Mouse (Mus musculus) liver, embryonic 14.5 days (tissue): Measurements from ENCODE around the gene Elobl. TPM values are rescaled to one million over a fixed set of nuclear protein-coding genes. Genes with fewer than 3 reads are reported as not detected.

ENCODE experiments used
- ATAC-seq: fragments of 200-750 bp; cut with Nextera tagmentation; 2 replicates; pipeline ENCODE4 v1.8.0; 2017; ENCODE audit warnings: moderate number of reproducible peaks, mild to moderate bottlenecking, moderate library complexity; ENCODE audit not compliant: insufficient read depth
- DNase-seq, 3 experiments: peaks; one replicate each; pipeline ENCODE4 v3.0.0-alpha.2; 2012 to 2013; ENCODE audit warnings: low read depth in 3 of 3, low spot score in 3 of 3
- H3K27ac ChIP-seq: fragments of 300-500 bp; sonication (generic); 2 replicates; pipeline ENCODE4 v1.5.1; 2014; ENCODE audit warnings: moderate library complexity, mild to moderate bottlenecking, control low read depth, inconsistent platforms
- H3K27me3 ChIP-seq: fragments of 300-500 bp; sonication (generic); 2 replicates; pipeline ENCODE4 v1.6.1; 2014; ENCODE audit warnings: mild to moderate bottlenecking, low read length, moderate library complexity; ENCODE audit not compliant: control insufficient read depth, insufficient read depth
- H3K36me3 ChIP-seq: fragments of 300-500 bp; sonication (generic); replicated peaks from 2 replicates; pipeline ENCODE4 v1.6.1; 2014; ENCODE audit warnings: low read depth; ENCODE audit not compliant: control insufficient read depth, insufficient read depth
- H3K4me1 ChIP-seq, 2 experiments: fragments of 200-500 bp in 1 of 2; fragments of 300-500 bp in 1 of 2; sonication (generic) in 1 of 2; replicated peaks; 2 replicates each; pipeline ENCODE4 v1.6.1; 2012 to 2014; ENCODE audit warnings: antibody characterized with exemption in 1 of 2, inconsistent platforms in 1 of 2, low read length in 1 of 2; ENCODE audit not compliant: control insufficient read depth in 2 of 2, insufficient read depth in 2 of 2
- H3K4me2 ChIP-seq: fragments of 300-500 bp; sonication (generic); 2 replicates; pipeline ENCODE4 v1.6.1; 2014; ENCODE audit warnings: low read depth, mild to moderate bottlenecking, control low read depth, moderate library complexity
- H3K4me3 ChIP-seq, 2 experiments: fragments of 200-500 bp in 1 of 2; fragments of 300-500 bp in 1 of 2; sonication (generic) in 1 of 2; 2 replicates each; pipeline ENCODE4 v1.5.1; 2012 to 2014; ENCODE audit warnings: low read depth in 2 of 2, low read length in 2 of 2, mild to moderate bottlenecking in 2 of 2, control low read depth in 1 of 2, inconsistent platforms in 1 of 2, moderate library complexity in 1 of 2; ENCODE audit not compliant: insufficient read depth in 1 of 2
- H3K9ac ChIP-seq: fragments of 300-500 bp; sonication (generic); replicated peaks from 2 replicates; pipeline ENCODE4 v1.6.1; 2014; ENCODE audit warnings: mild to moderate bottlenecking, control low read depth, moderate library complexity
- H3K9me3 ChIP-seq: fragments of 300-500 bp; sonication (generic); 2 replicates; pipeline ENCODE4 v1.6.1; 2016; ENCODE audit warnings: low read length, mixed read lengths; ENCODE audit not compliant: control insufficient read depth
- CTCF ChIP-seq: IDR thresholded peaks from 2 replicates; pipeline ENCODE4 v1.5.1; 2016; ENCODE audit warnings: antibody characterized with exemption, low read depth, control low read depth
- EP300 ChIP-seq: IDR thresholded peaks from 2 replicates; pipeline ENCODE4 v1.6.1; 2016; ENCODE audit warnings: antibody characterized with exemption, low read depth
- WGBS: fragments of 180-500 bp; shearing (Covaris S2); extraction: QIAGEN DNeasy Blood & Tissue Kit; methylation state at CpG from one replicate; pipeline ENCODE4 v1.1.7; 2014; ENCODE audit not compliant: insufficient replicate concordance; 5-methylcytosine and 5-hydroxymethylcytosine counted together
- polyA plus RNA-seq, 2 experiments: library from polyadenylated mRNA; depleted of rRNA in 1 of 2; stranded (reverse) in 1 of 2; unstranded in 1 of 2; fragments of >200 nt; fragmentation: Nextera tagmentation in 1 of 2; extraction: Ambion mirVana in 1 of 2; gene quantifications; 2 replicates each; pipeline versions ENCODE4 v1.2.1 to v1.2.3; 2012 to 2014

Gene Elobl
- polyA plus RNA-seq, 2 experiments = not detected

DNA sequence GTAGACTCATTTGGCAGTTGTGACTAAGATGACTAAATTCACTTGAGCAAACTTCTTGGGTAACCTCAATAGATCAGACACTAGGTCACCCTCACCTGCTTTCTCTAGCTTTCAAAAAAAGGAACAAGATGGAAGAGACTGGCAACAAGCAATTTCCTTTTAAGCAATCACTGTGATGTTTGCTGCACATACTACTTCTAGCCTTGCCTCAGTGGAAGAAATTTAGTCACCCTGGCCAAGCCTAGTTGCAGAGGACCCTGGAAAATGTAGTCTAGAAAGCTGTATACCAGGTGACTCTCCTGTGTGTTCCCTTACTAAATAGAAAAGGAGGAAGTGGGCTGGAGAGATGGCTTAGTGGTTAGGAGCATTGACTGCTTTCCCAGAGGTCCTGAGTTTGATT lies 39.7 kb upstream of the Elobl start:
- ATAC-seq = no peak
- peaks cover 5 to 25% of the 10 kb centered on the region in 2 experiments; a peak in 3 of 4 replicates for H3K4me1 ChIP-seq

DNA sequence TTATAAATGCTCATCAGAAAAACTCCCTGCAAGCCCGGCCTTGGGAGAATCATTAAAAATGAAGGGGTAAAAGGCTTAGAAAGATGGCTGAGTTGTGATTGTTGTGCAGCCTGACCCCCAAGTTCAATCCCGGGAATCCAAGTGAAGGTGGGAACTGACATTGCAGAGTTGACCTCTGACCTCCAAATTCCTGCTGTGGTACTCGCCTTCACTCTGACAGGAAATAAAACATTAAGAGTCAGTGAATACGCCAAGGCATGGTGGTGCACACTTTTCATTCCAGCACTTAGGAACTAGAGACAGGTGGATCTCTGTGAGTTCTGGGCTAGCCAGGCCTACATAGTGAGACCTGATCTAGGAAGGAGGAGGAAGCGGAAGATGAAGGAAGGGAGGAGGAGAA lies 38.7 kb upstream of the Elobl start:
- H3K27me3 ChIP-seq = no peaks in the 10 kb centered on the region
- H3K9me3 ChIP-seq = no peaks in the 10 kb centered on the region
- peaks cover 52% of the 10 kb centered on the region for H3K36me3 ChIP-seq
- no peak overlapping the region for H3K9ac ChIP-seq
- ATAC-seq (no peak), DNase-seq (no peak)
- no peak for TF ChIP-seq EP300
- no peak for TF ChIP-seq CTCF
- peaks cover 5 to 33% of the 10 kb centered on the region in 2 experiments; a peak in 3 of 4 replicates for H3K4me1 ChIP-seq
- H3K4me3 ChIP-seq = no peak overlapping the region
- H3K27ac ChIP-seq = no peak overlapping the region
- H3K4me2 ChIP-seq = no peak overlapping the region
- 81% methylated on average over 5 of the region's 5 CpGs for WGBS

More for the DNA sequence above, 39.7 kb upstream of the Elobl start:
- TF ChIP-seq CTCF (no peak), EP300 (no peak)
- no peak overlapping the region for H3K9ac ChIP-seq
- no peaks in the 10 kb centered on the region for H3K27me3 ChIP-seq
- H3K27ac ChIP-seq = no peak overlapping the region
- peaks cover 61% of the 10 kb centered on the region for H3K36me3 ChIP-seq
- DNase-seq = no peak
- no peak overlapping the region for H3K4me3 ChIP-seq
- no peaks in the 10 kb centered on the region for H3K9me3 ChIP-seq
- no peak overlapping the region for H3K4me2 ChIP-seq

DNA sequence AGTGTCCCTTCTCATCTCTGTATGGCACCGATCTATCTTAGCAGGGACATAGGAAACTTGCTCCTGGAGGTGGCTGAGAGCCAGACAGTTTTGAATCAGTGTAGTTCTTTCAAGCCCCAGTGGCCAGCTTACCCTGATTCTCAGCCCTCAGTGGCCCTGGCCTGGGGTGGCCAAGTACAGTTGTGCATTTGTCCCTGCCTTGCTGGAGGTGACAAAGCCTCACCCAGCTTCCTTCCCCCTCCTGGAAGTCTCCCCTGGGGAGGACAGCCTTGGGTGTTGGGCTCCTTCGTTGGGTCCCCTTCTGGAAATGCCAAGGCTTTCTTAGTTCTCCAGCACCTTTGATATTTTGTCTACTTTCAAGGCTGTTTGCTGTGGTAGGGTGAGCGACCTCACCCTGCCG lies 37.0 kb upstream of the Elobl start:
- peaks cover 8 to 32% of the 10 kb centered on the region in 2 experiments for H3K4me1 ChIP-seq
- 68% methylated on average over 4 of the region's 4 CpGs for WGBS
- TF ChIP-seq EP300 (no peak), CTCF (no peak)
- H3K4me3 ChIP-seq = no peak overlapping the region
- H3K27me3 ChIP-seq = no peaks in the 10 kb centered on the region
- H3K27ac ChIP-seq = no peak overlapping the region
- peak overlapping the region; percentile 92 for H3K4me2 ChIP-seq
- no peaks in the 10 kb centered on the region for H3K9me3 ChIP-seq
- DNase-seq = no peak
- H3K36me3 ChIP-seq = peaks cover 35% of the 10 kb centered on the region
- H3K9ac ChIP-seq = no peak overlapping the region
- no peak for ATAC-seq

DNA sequence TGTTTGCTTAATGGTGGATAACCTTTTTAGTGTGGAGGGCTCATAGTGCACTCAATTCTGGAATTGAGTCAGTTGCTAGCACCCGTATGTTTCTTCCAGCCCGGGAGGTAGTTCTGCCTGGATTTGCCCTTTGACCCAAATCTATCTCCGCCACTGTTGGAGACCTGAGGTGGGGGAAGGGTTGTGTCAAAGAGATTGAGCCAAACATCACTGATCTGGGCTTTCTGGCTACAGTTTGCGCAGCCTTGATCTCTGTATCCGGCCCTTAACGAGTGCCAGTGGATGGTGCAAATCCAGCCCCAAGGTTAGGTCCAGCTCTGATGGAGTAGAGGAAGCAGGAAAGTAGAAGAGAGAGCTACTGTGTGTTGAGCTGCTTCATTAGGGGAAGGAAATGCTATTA lies 36.3 kb upstream of the Elobl start:
- Histone ChIP-seq H3K4me3 (peak overlapping the region; percentile 29 to 32; a peak in 2 of 4 replicates), H3K27ac (no peak overlapping the region; the same call in 1 of the 2 replicates), H3K9ac (no peak overlapping the region), H3K27me3 (no peaks in the 10 kb centered on the region), H3K36me3 (peaks cover 30% of the 10 kb centered on the region), H3K9me3 (no peaks in the 10 kb centered on the region), H3K4me2 (peak overlapping the region; percentile 92), H3K4me1 (peaks cover 12 to 32% of the 10 kb centered on the region in 2 experiments)
- TF ChIP-seq EP300 (no peak), CTCF (no peak)
- no peak for DNase-seq
- ATAC-seq = no peak
- WGBS = 60% methylated on average over 6 of the region's 6 CpGs

DNA sequence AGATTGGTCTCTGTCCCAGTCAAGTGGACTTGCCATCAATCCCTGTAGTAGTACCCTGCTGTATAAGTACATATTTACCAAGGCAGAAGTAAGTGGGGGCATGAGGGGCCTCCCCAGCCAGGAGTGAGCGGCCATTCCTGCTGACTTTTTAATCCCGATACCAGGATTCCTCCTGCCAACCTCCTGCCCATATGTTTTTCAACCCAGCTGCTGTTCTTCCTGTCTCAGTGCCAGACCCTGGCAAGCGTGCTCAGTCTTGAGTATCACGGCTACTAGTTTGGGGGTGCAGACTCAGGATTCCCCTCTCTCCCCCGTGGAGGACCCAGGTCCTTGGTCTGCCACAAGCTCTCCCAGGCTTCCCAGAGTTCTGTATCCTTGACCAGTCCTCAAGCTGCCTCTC lies 35.9 kb upstream of the Elobl start:
- Histone ChIP-seq H3K9ac (peak overlapping the region; percentile 29; the same call in 1 of the 2 replicates), H3K4me3 (peak overlapping the region; percentile 29 to 32; a peak in 2 of 4 replicates), H3K9me3 (no peaks in the 10 kb centered on the region), H3K4me2 (peak overlapping the region; percentile 92), H3K27ac (peak overlapping the region; percentile 9), H3K27me3 (no peaks in the 10 kb centered on the region), H3K36me3 (peaks cover 28% of the 10 kb centered on the region), H3K4me1 (peaks cover 14 to 32% of the 10 kb centered on the region in 2 experiments)
- ATAC-seq (no peak), DNase-seq (no peak)
- 86% methylated on average over 5 of the region's 5 CpGs for WGBS
- TF ChIP-seq EP300 (no peak), CTCF (no peak)
